Mouse (Mus musculus): Measurements from ENCODE around the gene Gm9573.

Gm9573 gene

GRCm38 (mm10) chr17:35626537-35626936, at the start of gene Gm9573:
Gm9573 (minus strand) TSS chr17:35626637.
- DNase-seq: no peak

DNA sequence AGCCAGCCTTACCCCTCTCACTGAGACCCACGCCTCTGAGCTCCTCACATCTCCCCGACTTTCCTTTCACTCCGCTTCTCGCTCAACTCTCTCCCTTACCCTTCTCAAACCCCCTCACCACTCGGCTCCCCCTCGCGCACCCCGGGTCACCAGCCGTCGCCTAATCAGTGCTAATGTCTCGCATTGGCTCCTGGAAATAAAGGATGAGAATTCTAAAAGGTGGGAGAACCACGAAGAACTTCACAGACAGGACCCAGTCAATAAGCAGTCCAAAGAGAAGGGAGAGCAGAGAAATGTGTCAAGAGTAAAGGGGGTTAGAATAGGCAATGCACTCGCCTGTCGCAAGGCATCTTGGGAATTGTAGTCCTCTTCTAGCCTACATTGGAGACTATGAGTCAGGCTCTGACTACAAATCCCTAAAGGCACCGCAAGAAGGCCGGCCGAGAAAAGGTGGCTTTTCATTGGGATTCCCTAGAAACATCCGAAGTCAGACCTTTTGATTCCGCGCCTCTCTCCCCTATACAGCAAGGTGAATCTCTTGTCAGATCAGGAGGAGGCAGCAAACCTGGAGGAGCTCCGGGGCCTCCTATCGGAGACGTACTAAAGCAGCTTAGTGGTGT, 47.1 kb upstream of the Gm9573 start, which contains the start of gene Gtf2h4:
Gene Gtf2h4, minus strand, starts transcription at position 324 of the 620 bp plus-strand sequence.
- DNase-seq: peak; percentile 88

GRCm38 (mm10) chr17:35672527-35672926, 46.1 kb upstream of the Gm9573 start:
- DNase-seq: peak; percentile 54

- peak; percentile 85 for DNase-seq
Measured at GRCm38 (mm10) chr17:35671846-35672245, 45.4 kb upstream of the Gm9573 start.

- DNase-seq: peak; percentile 72
Measured at GRCm38 (mm10) chr17:35669731-35670130, 43.3 kb upstream of the Gm9573 start.

GRCm38 (mm10) chr17:35667334-35668065, 41.1 kb upstream of the Gm9573 start, which contains the start of gene Vars2:
Vars2 (minus strand) TSS chr17:35667592.
- peak; percentile 98 for DNase-seq

- DNase-seq: peak; percentile 71
Measured at GRCm38 (mm10) chr17:35666851-35667256, 40.4 kb upstream of the Gm9573 start.

GRCm38 (mm10) chr17:35665957-35666515, 39.6 kb upstream of the Gm9573 start:
- peak; percentile 70 for DNase-seq

DNA sequence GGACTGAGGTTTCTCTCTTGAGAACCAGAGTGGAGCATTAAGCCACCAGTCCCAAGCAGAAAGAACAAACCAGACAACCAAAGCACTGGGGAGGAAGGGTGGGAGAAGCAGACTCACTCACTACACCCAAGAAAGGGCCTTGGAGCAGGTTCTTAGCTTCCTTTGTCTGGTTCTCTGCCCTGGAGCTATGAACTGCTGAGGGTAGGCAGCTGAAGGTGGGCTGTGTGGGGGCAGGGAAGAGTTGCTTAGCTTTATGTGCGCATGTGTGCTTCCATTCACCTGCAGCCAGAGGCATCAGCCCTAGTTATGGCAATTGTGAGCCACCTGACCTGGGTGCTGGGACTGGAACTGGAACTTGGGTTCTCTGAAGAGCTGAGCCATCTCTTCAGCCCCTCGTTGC, 26.6 kb upstream of the Gm9573 start:
- peak; percentile 33 for DNase-seq

DNA sequence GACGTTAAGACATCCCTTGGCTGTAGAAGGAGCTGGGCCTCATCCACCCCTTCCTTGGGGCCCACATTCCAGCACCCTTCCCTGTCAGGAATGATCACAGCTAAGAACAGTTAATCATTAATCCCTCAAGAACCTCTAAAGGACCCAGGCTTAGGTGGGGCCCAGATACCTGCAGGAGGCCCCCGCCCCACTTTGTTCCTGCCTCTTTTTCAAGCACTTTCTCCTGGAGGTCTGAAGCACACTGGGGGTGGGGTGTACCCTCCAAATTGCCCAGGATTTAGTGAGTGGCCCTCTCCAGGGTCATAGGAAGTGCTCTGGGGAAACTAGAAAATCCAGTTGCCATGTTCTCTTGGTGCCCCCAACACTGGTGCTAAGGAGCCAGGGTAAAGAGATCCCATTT, 23.0 kb upstream of the Gm9573 start:
- DNase-seq: no peak

GRCm38 (mm10) chr17:35643609-35644236, 17.3 kb upstream of the Gm9573 start, which contains the start of gene Mucl3:
Mucl3 (minus strand) TSS chr17:35643695.
- DNase-seq: no peak

- DNase-seq: no peak
Measured at GRCm38 (mm10) chr17:35639352-35639751, 12.9 kb upstream of the Gm9573 start.

GRCm38 (mm10) chr17:35638475-35639190, 12.2 kb upstream of the Gm9573 start:
- peak; percentile 72 for DNase-seq

- DNase-seq: peak; percentile 68
Measured at GRCm38 (mm10) chr17:35636363-35636762, 9.9 kb upstream of the Gm9573 start.

DNA sequence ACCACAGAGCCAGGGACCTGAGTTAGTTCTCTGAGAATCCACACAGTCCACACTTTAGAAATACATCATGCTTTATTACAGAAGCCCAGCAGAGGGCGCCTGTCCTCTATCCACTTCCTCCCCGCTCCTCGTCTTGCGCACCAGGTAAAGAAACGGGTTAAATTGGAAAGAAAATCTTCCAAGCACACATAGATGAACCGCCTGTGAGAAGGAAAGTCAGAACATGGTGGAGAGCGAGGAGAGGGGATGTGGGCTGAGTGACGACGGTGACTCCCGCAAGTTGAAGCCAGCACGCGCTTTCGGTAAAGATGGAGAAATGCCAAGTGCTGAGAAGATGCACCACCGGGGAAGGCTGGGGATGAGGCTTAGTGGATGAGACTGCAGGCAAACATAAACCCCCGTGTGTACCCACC, 9.3 kb upstream of the Gm9573 start:
- peak; percentile 84 for DNase-seq

- no peak for DNase-seq
Measured at GRCm38 (mm10) chr17:35635202-35635601, 8.8 kb upstream of the Gm9573 start.

DNA sequence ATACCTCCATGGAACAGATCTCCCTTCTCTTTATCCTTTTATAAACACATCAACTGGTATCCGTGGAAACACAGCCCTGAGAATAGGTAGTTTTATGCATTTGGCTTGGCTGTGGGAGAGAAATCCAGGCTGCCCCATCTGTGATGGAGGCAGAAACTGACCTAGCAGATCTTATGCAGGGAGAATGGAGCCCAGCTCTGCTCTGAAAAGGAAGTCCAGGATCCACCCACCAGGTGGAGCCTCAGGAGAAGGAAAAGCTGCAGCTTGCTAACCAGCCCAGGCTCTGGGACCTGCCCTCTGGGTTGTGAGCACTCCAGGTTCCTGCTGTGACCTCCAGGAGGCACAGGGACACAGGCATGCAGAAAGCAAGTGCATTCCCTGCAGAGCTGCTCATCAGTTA, 7.6 kb upstream of the Gm9573 start:
- DNase-seq: peak; percentile 60

- DNase-seq: no peak
Measured at GRCm38 (mm10) chr17:35617127-35617526, 9.3 kb downstream of the Gm9573 start.

DNA sequence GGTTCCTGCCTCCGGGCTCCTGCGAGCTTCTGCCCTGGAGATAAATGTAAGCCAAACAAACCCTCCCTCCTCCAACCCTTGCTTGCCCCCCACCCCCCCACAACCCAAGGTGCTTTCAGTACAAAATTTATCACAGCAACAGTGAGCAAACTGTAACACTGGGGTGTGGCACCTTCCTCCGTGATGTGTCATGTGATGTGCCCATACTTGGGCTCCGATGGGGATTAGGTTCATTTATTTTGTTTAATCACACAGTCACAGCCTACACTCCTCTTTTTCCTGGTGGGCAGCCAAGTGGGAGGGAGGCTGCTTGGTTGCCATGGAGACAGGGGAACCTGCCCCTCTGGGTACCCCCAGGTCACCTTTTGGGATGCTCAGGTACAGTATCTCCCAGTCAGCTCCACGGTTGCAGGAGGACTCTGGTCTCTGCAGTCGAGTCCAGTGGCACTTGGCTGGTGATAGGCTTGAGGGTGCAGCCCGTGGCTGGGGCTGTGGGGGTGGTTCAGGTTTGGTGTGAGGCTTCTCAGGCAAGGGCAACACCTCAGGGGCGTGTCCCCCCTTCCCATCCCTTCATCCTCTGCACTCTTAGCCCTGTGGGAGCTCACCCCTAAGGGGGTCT, 24.6 kb downstream of the Gm9573 start:
- DNase-seq: no peak

GRCm38 (mm10) chr17:35601249-35601648, 25.2 kb downstream of the Gm9573 start, which contains the start of gene Sfta2:
Sfta2 (plus strand) TSS chr17:35601549.
- no peak for DNase-seq

DNA sequence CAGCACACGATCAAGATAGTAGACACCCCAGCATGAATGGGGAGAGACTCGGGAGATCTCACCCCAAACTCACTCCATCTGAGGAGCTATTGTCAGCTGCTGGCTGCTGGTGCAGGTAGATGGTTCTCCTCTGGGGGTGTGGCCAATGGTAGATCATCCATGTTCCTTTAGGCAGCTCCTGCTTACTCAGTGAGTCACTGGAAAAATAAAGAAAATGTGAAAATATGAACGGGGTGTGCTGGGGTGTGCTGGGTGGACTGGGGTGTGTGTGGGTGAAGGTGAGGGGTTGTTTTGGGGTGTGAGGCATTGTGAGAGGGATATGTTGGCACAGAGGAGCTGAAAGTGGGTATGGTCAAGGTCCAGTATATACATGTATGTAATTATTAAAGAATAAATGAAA, 29.0 kb downstream of the Gm9573 start:
- no peak for DNase-seq

DNA sequence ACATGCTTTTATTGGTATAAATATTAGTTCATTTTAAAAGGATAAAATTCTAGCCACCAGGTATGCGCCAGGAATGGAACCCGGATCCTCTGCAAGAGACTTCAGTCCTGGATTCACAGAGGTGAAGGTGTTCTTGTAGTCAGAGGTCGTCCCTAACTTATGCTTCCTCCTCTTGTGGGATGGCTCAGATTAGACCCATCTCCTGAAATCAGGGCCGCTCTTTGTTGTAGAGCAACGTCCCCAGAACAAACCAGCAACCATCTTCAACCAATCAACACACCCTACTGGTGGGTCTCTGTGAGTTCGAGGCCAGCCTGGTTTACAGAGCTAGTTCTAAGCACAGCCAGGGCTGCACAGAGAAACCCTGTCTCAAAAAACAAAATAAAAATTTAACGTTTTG, 32.0 kb downstream of the Gm9573 start:
- no peak for DNase-seq

Data from thymus, postnatal 4 days (tissue).